Mouse (Mus musculus) forebrain, embryonic 10.5 days (tissue): ENCODE measurements around the gene Galnt6. TPM values are rescaled to one million over a fixed set of nuclear protein-coding genes. Genes with fewer than 3 reads are reported as not detected.

Source experiments
- DNase-seq: peaks from one replicate; pipeline ENCODE4 v3.0.0-alpha.2; 2017; ENCODE audit warnings: low spot score; ENCODE audit errors: extremely low spot score
- H3K27ac ChIP-seq: fragments of 300-500 bp; sonication (generic); 2 replicates; pipeline ENCODE4 v1.5.1; 2016; ENCODE audit warnings: mild to moderate bottlenecking
- H3K27me3 ChIP-seq: fragments of 300-500 bp; sonication (generic); 2 replicates; pipeline ENCODE4 v1.6.1; 2016; ENCODE audit warnings: mild to moderate bottlenecking; ENCODE audit not compliant: poor library complexity, severe bottlenecking
- H3K36me3 ChIP-seq: fragments of 300-500 bp; sonication (generic); replicated peaks from 2 replicates; pipeline ENCODE4 v1.6.1; 2016; ENCODE audit warnings: mild to moderate bottlenecking, moderate library complexity
- H3K4me1 ChIP-seq: fragments of 300-500 bp; sonication (generic); 2 replicates; pipeline ENCODE4 v1.6.1; 2016
- H3K4me3 ChIP-seq: fragments of 300-500 bp; sonication (generic); 2 replicates; pipeline ENCODE4 v1.5.1; 2016; ENCODE audit warnings: mild to moderate bottlenecking, moderate library complexity
- H3K9me3 ChIP-seq: fragments of 300-500 bp; sonication (generic); 2 replicates; pipeline ENCODE4 v1.6.1; 2016; ENCODE audit warnings: mild to moderate bottlenecking, moderate library complexity
- whole genome bisulfite sequencing: fragments of 180-500 bp; shearing (Covaris S2); methylation state at CpG from one replicate; pipeline ENCODE4 v1.1.7; 2016; 5-methylcytosine and 5-hydroxymethylcytosine counted together
- polyA plus RNA-seq: library from polyadenylated mRNA; unstranded; fragments of >200 nt; fragmentation: Nextera tagmentation; extraction: Ambion mirVana; gene quantifications from 2 replicates; pipeline ENCODE4 v1.2.1, GENCODE M21; 2016

Gene Galnt6
- polyA plus RNA-seq, 1 experiment from 2014 or later = not detected

DNA sequence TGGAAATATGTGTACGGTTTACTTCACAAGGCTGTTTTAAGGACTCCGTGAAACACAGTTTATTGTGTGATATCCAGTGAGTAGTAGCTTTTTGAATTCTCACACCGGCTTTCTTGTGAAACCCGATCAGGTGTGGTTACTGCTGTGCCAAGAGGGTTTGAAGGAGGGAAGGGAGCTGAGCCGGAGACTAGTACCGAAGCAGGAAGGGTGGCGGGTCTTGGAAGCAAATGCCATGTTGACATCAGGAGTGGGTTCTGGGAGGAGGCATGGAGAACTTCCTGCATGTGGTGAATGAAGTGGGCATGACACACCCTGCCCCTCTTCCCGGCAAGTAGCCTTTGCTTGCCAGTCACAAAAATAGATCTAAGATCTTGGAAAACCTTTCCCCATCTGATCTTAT is 33.5 kb upstream of the Galnt6 start:
- Histone ChIP-seq H3K9me3 (no peaks in the 10 kb centered on the region), H3K27ac (0 out of 2 replicates have a peak overlapping the region, but pooled peaks have one; percentile 90), H3K4me1 (peaks cover 36% of the 10 kb centered on the region), H3K27me3 (peaks cover 15% of the 10 kb centered on the region), H3K36me3 (no peaks in the 10 kb centered on the region), H3K4me3 (peak overlapping the region; percentile 82)
- WGBS = 57% methylated on average over 8 of the region's 8 CpGs
- DNase-seq = no peak

- H3K27me3 ChIP-seq = peaks cover 15% of the 10 kb centered on the region
- peak within 1 kb of the TSS; percentile 90 for H3K27ac ChIP-seq
- H3K36me3 ChIP-seq = no peaks in the 10 kb centered on the region
- peak; percentile 95 for DNase-seq
- no peaks in the 10 kb centered on the region for H3K9me3 ChIP-seq
- peaks cover 38% of the 10 kb centered on the region for H3K4me1 ChIP-seq
- under 1% methylated on average over 64 of the region's 64 CpGs for WGBS
- peak within 1 kb of the TSS; percentile 82 for H3K4me3 ChIP-seq
Measured at GRCm38 (mm10) chr15:100761419-100762185, 32.4 kb upstream of the Galnt6 start, which contains the start of gene Slc4a8. TSS of gene Slc4a8 (plus strand) at chr15:100761747.

- 21% methylated on average over 9 of the region's 9 CpGs for WGBS
- H3K27ac ChIP-seq = peak overlapping the region; percentile 90
- no peaks in the 10 kb centered on the region for H3K9me3 ChIP-seq
- DNase-seq = peak; percentile 32
- H3K27me3 ChIP-seq = peaks cover 15% of the 10 kb centered on the region
- peaks cover 38% of the 10 kb centered on the region for H3K4me1 ChIP-seq
- H3K4me3 ChIP-seq = peak overlapping the region; percentile 82
- no peaks in the 10 kb centered on the region for H3K36me3 ChIP-seq
Measured at GRCm38 (mm10) chr15:100761036-100761418, 31.9 kb upstream of the Galnt6 start.

DNA sequence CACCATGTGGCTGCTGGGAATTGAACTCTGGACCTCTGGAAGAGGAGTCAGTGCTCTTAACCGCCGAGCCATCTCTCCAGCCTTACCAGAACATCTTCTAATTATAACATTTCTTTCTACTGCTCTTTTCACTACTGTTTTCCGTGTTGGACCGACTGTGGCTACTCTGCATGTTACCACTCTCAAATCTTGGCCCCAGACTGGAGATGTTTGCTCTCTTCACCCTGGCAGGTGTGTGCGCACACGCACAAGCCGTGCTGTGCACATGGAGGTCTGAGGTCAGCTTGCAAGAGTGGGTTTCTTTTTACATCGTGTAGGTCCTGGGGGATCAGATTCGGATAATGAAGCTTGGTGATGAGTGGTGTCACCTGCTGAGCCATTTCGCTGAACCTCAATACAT is 30.1 kb upstream of the Galnt6 start:
- no peak for DNase-seq
- H3K4me3 ChIP-seq = no peak overlapping the region

GRCm38 (mm10) chr15:100757527-100757978 is 28.4 kb upstream of the Galnt6 start:
- H3K4me3 ChIP-seq = peak overlapping the region; percentile 27
- WGBS = 2% methylated on average over 7 of the region's 7 CpGs
- peaks cover 56% of the 10 kb centered on the region for H3K4me1 ChIP-seq
- peaks cover 13% of the 10 kb centered on the region for H3K27me3 ChIP-seq
- H3K27ac ChIP-seq = peak overlapping the region; percentile 53; the same call in 1 of the 2 replicates
- no peaks in the 10 kb centered on the region for H3K36me3 ChIP-seq
- H3K9me3 ChIP-seq = no peaks in the 10 kb centered on the region
- DNase-seq = peak; percentile 80

More for the DNA sequence above, 30.1 kb upstream of the Galnt6 start:
- Histone ChIP-seq H3K9me3 (no peaks in the 10 kb centered on the region), H3K27me3 (peaks cover 15% of the 10 kb centered on the region), H3K27ac (no peak overlapping the region), H3K4me1 (peaks cover 53% of the 10 kb centered on the region), H3K36me3 (no peaks in the 10 kb centered on the region)
- 92% methylated on average over 10 of the region's 10 CpGs for WGBS

GRCm38 (mm10) chr15:100755881-100756624 is 26.9 kb upstream of the Galnt6 start:
- H3K36me3 ChIP-seq = no peaks in the 10 kb centered on the region
- H3K4me3 ChIP-seq = no peak overlapping the region
- H3K9me3 ChIP-seq = no peaks in the 10 kb centered on the region
- H3K27me3 ChIP-seq = 0 out of 2 replicates have a peak, but pooled peaks cover 7% of the 10 kb centered on the region
- WGBS = 92% methylated on average over 3 of the region's 3 CpGs
- no peak for DNase-seq
- H3K27ac ChIP-seq = no peak overlapping the region
- H3K4me1 ChIP-seq = peaks cover 41% of the 10 kb centered on the region

- Histone ChIP-seq H3K27me3 (0 out of 2 replicates have a peak, but pooled peaks cover 7% of the 10 kb centered on the region), H3K9me3 (no peaks in the 10 kb centered on the region), H3K4me1 (peaks cover 36% of the 10 kb centered on the region), H3K27ac (peak overlapping the region; percentile 65), H3K36me3 (no peaks in the 10 kb centered on the region), H3K4me3 (peak overlapping the region; percentile 32)
- DNase-seq = no peak
- 47% methylated on average over 6 of the region's 8 CpGs for WGBS
Measured at GRCm38 (mm10) chr15:100755498-100755859, 26.3 kb upstream of the Galnt6 start.

DNA sequence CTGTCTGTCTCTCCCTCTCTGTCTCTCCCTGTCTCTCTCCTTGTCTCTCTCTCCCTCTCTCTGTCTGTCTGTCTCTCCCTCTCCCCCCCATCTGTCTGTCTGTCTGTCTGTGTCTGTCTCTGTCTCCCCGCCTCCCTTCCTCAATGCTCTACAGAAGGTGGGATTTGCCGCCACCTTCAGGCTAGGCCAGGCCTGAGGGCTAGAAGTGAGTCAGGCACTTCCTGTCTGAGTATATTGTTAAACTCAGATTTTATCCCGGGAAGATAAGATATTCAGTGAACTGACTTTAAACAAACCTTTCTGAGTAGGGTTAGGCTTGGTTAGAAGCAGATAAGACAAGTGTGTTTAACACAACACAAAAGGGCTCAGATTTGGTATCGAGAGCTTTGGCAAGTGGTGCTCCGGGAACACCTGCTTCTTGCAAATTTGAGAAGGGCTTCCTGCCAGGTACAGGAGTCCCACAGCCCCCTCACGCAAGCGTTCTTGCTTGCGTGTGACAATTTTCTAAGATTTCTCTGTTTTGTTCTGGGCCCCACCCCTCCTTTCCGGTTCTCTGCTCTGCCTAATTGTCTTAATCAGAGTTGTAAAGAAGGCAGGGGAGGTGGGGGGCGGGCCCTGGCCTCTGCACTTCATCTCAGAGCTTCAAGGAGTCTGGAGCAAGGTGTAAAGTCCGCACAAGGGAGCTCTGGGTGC is 25.8 kb upstream of the Galnt6 start:
- Histone ChIP-seq H3K27ac (peak overlapping the region; percentile 65), H3K4me3 (peak overlapping the region; percentile 32), H3K27me3 (0 out of 2 replicates have a peak, but pooled peaks cover 7% of the 10 kb centered on the region), H3K4me1 (peaks cover 33% of the 10 kb centered on the region), H3K36me3 (no peaks in the 10 kb centered on the region), H3K9me3 (no peaks in the 10 kb centered on the region)
- DNase-seq = no peak
- 13% methylated on average over 11 of the region's 11 CpGs for WGBS

DNA sequence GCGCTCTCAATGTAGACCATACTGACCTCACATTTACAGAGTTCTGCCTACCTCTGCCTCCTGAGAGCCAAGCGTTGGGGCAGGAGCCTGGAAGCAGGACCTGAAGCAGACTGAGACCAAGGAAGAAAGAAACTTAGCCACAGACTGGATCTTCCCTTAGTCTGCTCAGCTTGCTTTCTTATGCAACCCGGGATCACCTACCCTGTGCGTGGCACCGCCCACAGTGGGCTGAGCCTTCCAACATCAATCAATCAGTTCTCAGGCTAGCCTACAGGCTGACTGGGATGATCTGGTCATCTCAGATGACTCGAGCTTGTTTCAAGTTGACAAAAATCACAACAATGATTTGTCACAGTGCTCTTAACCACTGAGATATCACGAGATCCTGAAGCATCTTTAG is 24.9 kb upstream of the Galnt6 start:
- H3K9me3 ChIP-seq = no peaks in the 10 kb centered on the region
- H3K4me3 ChIP-seq = no peak overlapping the region
- peaks cover 33% of the 10 kb centered on the region for H3K4me1 ChIP-seq
- H3K36me3 ChIP-seq = no peaks in the 10 kb centered on the region
- no peak overlapping the region for H3K27ac ChIP-seq
- DNase-seq = no peak
- 46% methylated on average over 7 of the region's 7 CpGs for WGBS
- H3K27me3 ChIP-seq = 0 out of 2 replicates have a peak, but pooled peaks cover 7% of the 10 kb centered on the region

DNA sequence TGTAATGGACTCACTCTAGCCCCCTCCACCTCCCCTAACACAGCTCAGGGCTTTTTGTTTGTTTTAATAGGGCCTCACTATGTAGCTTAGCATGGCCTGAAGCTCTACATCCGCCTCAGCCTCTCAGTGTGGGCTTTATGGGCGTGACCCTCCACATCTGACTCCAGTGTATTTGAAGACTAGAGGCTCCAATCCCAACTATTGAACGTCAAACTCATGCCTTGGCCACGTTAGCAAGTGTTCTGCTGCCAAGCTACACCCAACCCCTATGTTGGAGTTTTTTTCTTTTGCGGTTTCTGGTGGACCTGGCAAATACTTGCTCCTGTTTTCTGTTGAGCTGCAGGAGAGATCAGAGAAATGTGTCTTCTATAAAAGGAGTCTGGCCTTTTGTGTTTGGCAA is 23.9 kb upstream of the Galnt6 start:
- WGBS = 69% methylated on average over 5 of the region's 5 CpGs
- DNase-seq = no peak

GRCm38 (mm10) chr15:100752439-100752838 is 23.3 kb upstream of the Galnt6 start:
- no peak for DNase-seq
- Histone ChIP-seq H3K27me3 (peaks cover 20% of the 10 kb centered on the region), H3K4me1 (peaks cover 38% of the 10 kb centered on the region), H3K27ac (no peak overlapping the region), H3K4me3 (no peak overlapping the region), H3K9me3 (no peaks in the 10 kb centered on the region), H3K36me3 (no peaks in the 10 kb centered on the region)
- 76% methylated on average over 2 of the region's 2 CpGs for WGBS

More for the DNA sequence above, 23.9 kb upstream of the Galnt6 start:
- Histone ChIP-seq H3K36me3 (no peaks in the 10 kb centered on the region), H3K4me1 (peaks cover 38% of the 10 kb centered on the region), H3K4me3 (no peak overlapping the region), H3K27ac (no peak overlapping the region), H3K9me3 (no peaks in the 10 kb centered on the region), H3K27me3 (peaks cover 16% of the 10 kb centered on the region)

DNA sequence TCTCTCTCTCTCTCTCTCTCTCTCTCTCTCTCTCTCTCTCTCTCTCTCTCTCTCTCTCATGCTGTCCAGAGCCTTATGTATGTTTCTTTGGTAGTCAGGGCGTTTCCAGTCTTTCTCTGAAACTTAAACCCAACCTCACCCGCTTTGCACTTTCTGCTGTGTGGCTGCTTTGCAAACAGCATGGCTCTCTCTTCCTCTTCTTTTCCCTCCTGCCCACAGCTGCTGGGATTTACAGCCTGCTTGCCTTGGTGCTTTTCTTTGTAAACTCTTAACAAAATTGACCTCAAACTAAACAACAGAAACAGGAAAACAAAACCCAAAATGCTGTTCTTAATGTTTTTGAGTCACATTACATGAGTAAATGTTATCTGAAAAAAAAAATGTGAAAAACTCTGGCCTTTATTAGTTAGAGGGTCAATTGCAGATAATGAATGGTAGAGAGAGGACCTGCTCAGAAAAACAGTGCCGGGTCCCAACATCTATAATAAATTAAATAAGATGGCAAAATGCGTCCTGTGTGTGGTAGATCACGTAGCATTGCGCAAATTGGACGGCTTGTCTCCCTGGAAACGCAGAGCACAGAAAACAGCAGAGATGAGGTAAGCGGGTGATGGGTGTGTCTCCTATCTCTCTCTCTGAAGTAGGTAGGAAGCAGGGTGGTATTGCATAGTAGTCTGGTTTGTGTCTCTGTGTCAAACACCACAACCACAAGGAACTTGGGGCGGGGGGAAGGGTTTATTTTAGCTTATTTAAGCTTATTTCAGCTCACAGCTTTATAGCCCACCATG is 20.8 kb upstream of the Galnt6 start:
- peaks cover 36% of the 10 kb centered on the region for H3K4me1 ChIP-seq
- no peaks in the 10 kb centered on the region for H3K36me3 ChIP-seq
- peaks cover 20% of the 10 kb centered on the region for H3K27me3 ChIP-seq
- H3K4me3 ChIP-seq = no peak overlapping the region
- H3K27ac ChIP-seq = no peak overlapping the region
- DNase-seq = no peak
- 84% methylated on average over 10 of the region's 10 CpGs for WGBS
- no peaks in the 10 kb centered on the region for H3K9me3 ChIP-seq
